Mouse (Mus musculus) heart, embryonic 12.5 days (tissue): Measurements from ENCODE around the gene Asic1. TPM values are rescaled to one million over a fixed set of nuclear protein-coding genes. Genes with fewer than 3 reads are reported as not detected.
A peak's percentile ranks its signal among the peaks of the same experiment; 100 is the strongest.
"Not testable (repeated sequence)": the region's sequence is repeated elsewhere in the genome, so short reads cannot be mapped to it uniquely, and the experiment has no call there.

Experiments used
- ATAC-seq: fragments of 200-750 bp; cut with Nextera tagmentation; 2 replicates; pipeline ENCODE4 v1.8.0; 2017; ENCODE audit warnings: moderate TSS enrichment, moderate library complexity; ENCODE audit not compliant: insufficient number of reproducible peaks, low FRiP score
- H3K27ac ChIP-seq: fragments of 300-500 bp; sonication (generic); 2 replicates; pipeline ENCODE4 v1.5.1; 2016; ENCODE audit warnings: mild to moderate bottlenecking, moderate library complexity; ENCODE audit not compliant: poor library complexity, severe bottlenecking
- H3K27me3 ChIP-seq: fragments of 300-500 bp; sonication (generic); replicated peaks from 2 replicates; pipeline ENCODE4 v1.6.1; 2016; ENCODE audit warnings: mild to moderate bottlenecking, moderate library complexity
- H3K36me3 ChIP-seq: fragments of 300-500 bp; sonication (generic); 2 replicates; pipeline ENCODE4 v1.6.1; 2016; ENCODE audit warnings: mild to moderate bottlenecking, moderate library complexity
- H3K4me1 ChIP-seq: fragments of 300-500 bp; sonication (generic); replicated peaks from 2 replicates; pipeline ENCODE4 v1.6.1; 2016; ENCODE audit warnings: mild to moderate bottlenecking
- H3K4me2 ChIP-seq: fragments of 300-500 bp; sonication (generic); 2 replicates; pipeline ENCODE4 v1.6.1; 2016; ENCODE audit warnings: mild to moderate bottlenecking, moderate library complexity
- H3K4me3 ChIP-seq: fragments of 300-500 bp; sonication (generic); 2 replicates; pipeline ENCODE4 v1.5.1; 2016; ENCODE audit warnings: mild to moderate bottlenecking
- H3K9ac ChIP-seq: fragments of 300-500 bp; sonication (generic); 2 replicates; pipeline ENCODE4 v1.6.1; 2016; ENCODE audit warnings: mild to moderate bottlenecking, moderate library complexity
- H3K9me3 ChIP-seq: fragments of 300-500 bp; sonication (generic); replicated peaks from 2 replicates; pipeline ENCODE4 v1.6.1; 2016; ENCODE audit warnings: mild to moderate bottlenecking, moderate library complexity
- WGBS: fragments of 180-500 bp; shearing (Covaris S2); methylation state at CpG from one replicate; pipeline ENCODE4 v1.1.7; 2016; 5-methylcytosine and 5-hydroxymethylcytosine counted together
- polyA plus RNA-seq: library from polyadenylated mRNA; unstranded; fragments of >200 nt; fragmentation: Nextera tagmentation; extraction: Ambion mirVana; gene quantifications from 2 replicates; pipeline ENCODE4 v1.2.1, GENCODE M21; 2016

Gene Asic1
- polyA plus RNA-seq, 1 experiment from 2014 or later: 2.6 TPM

DNA sequence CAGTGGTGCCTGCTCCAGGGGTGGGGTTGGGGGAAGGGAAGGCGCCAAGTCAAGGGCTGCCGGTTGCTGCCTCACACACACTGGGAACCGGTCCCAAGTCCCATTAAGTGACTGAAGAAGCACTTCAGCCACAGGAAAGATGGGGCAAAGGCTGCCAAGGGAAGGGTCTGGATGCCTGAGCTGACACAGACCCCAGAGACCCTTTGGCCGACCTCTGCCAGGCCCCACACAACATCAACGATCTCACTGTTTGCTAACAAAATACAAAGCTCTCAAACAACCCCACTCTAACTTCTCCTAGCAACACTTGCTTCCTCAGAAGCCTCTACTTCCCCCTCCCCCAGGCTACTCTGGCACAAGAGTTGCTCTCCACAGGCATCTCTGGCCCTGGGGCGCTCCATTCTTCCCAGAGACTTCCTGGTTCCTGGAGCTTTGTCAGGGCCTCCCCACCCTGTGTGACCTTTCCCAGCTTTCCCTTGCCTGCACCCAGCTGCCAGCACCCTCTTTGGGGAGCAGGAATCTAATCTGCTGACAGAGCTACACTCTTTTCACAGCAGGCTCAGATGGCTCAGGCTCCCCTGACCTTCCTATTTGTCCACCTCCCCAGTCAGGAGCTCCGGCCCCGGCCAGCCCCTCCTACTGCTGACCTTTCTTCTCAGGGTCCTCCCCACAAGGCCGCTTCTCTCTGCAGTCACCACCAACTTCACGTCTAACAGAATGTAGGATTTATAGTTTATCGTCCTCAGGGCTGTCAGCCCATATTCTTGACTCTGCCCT is 53.5 kb downstream of the Asic1 start:
- Histone ChIP-seq H3K4me3 (peak overlapping the region; percentile 98), H3K4me2 (peak overlapping the region; percentile 69), H3K9ac (peak overlapping the region; percentile 70), H3K27me3 (no peaks in the 10 kb centered on the region), H3K27ac (peak overlapping the region; percentile 94), H3K4me1 (peaks cover 35% of the 10 kb centered on the region), H3K9me3 (no peaks in the 10 kb centered on the region), H3K36me3 (peaks cover 35% of the 10 kb centered on the region)
- WGBS: 13% methylated on average over 11 of the region's 11 CpGs
- no peak for ATAC-seq

DNA sequence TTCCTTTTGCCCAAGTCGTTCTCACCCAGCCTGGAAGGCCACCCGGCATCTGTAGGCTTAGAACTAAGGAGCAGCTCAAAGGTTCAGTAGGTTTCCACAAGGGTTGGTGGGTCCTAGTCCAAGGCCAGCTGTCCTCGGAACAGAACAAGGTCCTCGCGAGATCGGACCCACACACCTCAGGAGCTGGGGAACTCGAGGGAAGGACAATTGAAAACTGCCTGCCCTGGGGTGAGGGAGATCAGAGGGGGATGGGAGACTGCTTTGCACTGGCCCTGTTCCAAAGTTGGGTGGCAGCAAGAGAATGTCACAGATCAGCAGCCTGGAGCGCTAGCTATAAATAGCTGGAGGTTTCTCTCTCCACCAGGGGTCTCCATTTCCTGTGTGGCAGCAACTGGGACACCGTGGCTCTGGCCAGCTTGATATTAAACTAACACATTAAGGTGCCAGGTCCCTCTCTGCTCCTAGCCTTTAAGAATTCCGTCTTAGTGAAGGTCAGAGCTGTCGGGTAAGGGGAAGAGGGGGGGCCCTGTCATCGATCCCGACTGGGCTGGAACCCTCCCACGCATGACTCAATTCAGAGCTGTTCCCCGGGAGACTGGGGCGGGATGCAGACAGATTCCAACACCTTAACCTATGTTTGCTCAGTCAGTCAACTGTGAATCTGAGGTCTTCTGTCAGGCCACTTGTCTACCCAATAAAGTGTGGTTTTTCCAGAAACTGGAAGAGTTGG is 54.3 kb downstream of the Asic1 start:
- H3K9ac ChIP-seq: peak overlapping the region; percentile 70
- no peaks in the 10 kb centered on the region for H3K27me3 ChIP-seq
- peak; percentile 19 for ATAC-seq
- H3K4me2 ChIP-seq: peak overlapping the region; percentile 69
- peaks cover 35% of the 10 kb centered on the region for H3K4me1 ChIP-seq
- peaks cover 38% of the 10 kb centered on the region for H3K36me3 ChIP-seq
- peak overlapping the region; percentile 94 for H3K27ac ChIP-seq
- H3K9me3 ChIP-seq: no peaks in the 10 kb centered on the region; the same call in 1 of the 2 replicates
- 8% methylated on average over 16 of the region's 16 CpGs for WGBS
- H3K4me3 ChIP-seq: peak overlapping the region; percentile 98

DNA sequence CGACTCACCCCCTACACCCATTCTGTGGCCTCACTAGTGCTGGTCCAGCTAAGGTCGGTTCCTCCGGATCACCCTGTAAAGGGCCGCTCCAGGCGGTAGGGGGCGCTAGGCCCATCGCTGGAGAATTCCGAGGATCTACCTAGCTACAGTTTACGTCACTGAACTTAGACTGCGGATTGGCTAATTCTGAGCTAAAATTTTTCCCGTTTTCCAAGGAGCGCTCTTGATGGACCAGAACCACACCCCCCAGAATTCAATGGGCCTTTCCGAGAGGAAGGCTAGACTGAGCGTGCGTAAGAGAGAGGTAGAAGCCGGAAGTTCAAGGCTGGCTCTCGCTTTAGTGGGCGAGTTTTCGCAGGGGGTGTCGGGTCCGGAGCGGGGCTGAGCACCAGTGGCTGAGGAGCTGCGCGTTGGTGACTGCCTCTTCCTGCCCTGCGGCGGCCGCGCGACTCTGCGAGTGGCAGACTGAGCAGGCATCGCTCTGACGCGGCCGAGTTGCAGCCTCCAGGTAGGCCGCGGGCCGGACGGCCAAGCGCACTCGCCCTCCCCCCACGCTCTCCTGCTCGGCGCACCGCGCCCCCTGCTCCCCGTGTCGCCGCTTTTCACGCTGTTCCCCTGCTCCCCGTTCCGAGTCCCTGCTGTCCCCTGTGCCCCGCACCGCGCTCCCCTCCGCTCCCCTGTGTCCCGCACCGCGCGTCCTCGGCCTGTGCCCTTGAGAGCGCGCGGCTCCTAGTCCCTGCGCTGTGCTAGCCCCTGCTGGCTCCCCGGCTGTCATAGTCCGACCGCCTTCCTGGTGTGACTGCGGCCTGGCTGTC is 55.4 kb downstream of the Asic1 start, which contains the start of gene Cox14:
TSS of gene Cox14 (plus strand) at position 278 of the 815 bp plus-strand sequence.
- Histone ChIP-seq H3K27me3 (no peaks in the 10 kb centered on the region), H3K4me2 (peak within 1 kb of the TSS; percentile 69), H3K4me3 (peak within 1 kb of the TSS; percentile 98), H3K4me1 (peaks cover 35% of the 10 kb centered on the region), H3K27ac (peak within 1 kb of the TSS; percentile 97), H3K9me3 (no peaks in the 10 kb centered on the region; the same call in 1 of the 2 replicates), H3K9ac (peak within 1 kb of the TSS; percentile 98), H3K36me3 (peaks cover 35% of the 10 kb centered on the region)
- peak; percentile 93 for ATAC-seq
- WGBS: under 1% methylated on average over 66 of the region's 68 CpGs

DNA sequence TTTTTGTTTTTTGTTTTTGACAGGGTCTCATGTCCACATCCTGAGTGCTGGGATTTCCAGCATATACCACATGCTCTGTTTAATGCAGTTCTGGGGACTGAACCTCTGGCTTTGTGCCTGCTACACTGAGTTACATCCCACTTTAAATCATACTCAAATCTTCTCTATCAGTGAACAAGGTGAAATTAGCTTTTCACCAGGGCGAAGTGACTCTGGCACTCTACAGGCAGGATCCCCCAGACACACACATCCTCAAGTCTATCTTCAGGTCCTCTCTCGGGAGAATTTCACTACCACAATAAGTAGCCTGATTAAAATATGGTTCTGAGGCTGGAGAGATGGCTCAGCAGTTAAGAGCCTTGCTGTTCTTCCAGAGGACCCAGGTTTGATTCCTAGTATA is 56.4 kb downstream of the Asic1 start:
- Histone ChIP-seq H3K27ac (peak overlapping the region; percentile 97; the same call in 1 of the 2 replicates), H3K4me1 (peaks cover 35% of the 10 kb centered on the region), H3K9me3 (no peaks in the 10 kb centered on the region; the same call in 1 of the 2 replicates), H3K27me3 (no peaks in the 10 kb centered on the region), H3K36me3 (peaks cover 38% of the 10 kb centered on the region), H3K4me3 (peak overlapping the region; percentile 98), H3K4me2 (peak overlapping the region; percentile 69), H3K9ac (peak overlapping the region; percentile 98)
- 70% methylated on average over 2 of the region's 2 CpGs for WGBS
- no peak for ATAC-seq

DNA sequence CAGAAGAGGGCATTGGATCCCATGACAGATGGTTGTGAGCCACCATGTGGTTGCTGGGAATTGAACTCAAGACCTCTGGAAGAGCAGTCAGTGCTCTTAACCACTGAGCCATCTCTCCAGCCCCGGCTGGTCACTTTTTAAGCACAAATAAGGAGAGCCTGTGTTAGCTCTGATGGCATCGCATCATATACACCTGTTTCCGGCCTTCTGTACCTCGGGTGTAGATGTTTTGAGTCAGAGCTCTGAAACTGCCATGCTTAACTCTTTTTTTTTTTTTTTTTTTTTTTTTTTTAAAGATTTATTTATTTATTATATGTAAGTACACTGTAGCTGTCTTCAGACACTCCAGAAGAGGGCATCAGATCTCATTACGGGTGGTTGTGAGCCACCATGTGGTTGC is 56.9 kb downstream of the Asic1 start:
- not testable (repeated sequence) for H3K4me2 ChIP-seq, H3K4me3 ChIP-seq, H3K9ac ChIP-seq, H3K9me3 ChIP-seq, H3K27ac ChIP-seq, H3K27me3 ChIP-seq, ATAC-seq
- Histone ChIP-seq H3K4me1 (peaks cover 33% of the 10 kb centered on the region), H3K36me3 (peaks cover 38% of the 10 kb centered on the region)
- WGBS: 92% methylated on average over 4 of the region's 5 CpGs

DNA sequence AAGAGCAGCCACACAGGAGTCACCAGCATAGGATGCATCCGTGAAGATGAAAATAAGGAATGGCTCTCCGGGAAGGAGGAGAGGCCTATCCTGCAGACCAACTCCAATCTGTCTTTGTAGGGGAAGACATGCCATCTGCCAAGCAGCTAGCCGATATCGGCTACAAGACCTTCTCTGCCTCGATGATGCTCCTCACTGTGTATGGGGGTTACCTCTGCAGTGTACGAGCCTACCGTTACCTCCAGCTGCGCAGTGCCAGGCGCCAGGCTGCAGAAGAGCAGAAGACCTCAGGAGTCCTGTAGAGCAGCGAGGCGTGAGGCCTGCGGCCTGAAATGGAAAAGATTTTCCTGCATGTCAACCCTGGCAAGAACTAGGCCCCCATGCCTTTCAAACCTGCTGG is 57.4 kb downstream of the Asic1 start:
- H3K4me1 ChIP-seq: peaks cover 29% of the 10 kb centered on the region
- H3K9ac ChIP-seq: no peak overlapping the region
- H3K36me3 ChIP-seq: peaks cover 40% of the 10 kb centered on the region
- no peaks in the 10 kb centered on the region; the same call in 1 of the 2 replicates for H3K9me3 ChIP-seq
- no peaks in the 10 kb centered on the region for H3K27me3 ChIP-seq
- 94% methylated on average over 12 of the region's 12 CpGs for WGBS
- H3K27ac ChIP-seq: no peak overlapping the region
- no peak overlapping the region for H3K4me3 ChIP-seq
- no peak overlapping the region for H3K4me2 ChIP-seq
- ATAC-seq: no peak

DNA sequence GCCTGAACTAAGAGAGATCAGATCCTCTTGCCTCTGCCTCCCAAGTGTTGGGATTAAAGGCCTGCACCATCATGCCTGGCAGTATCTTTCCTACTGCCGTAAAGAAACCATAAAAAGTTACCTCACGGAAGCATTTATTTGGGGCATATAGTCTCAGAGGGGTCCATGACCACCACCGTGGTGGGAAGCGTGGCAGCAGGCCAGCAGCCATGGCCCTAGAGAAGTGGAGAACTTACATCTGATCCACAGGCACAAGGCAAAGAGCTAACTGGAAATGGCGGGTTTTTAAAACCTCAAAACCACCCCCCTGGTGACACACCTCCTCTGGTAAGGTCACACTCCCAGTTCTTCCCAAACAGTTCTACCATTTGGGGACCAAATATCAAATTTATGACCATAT is 58.0 kb downstream of the Asic1 start:
- H3K27me3 ChIP-seq: no peaks in the 10 kb centered on the region
- no peak overlapping the region for H3K9ac ChIP-seq
- H3K36me3 ChIP-seq: peaks cover 44% of the 10 kb centered on the region
- 97% methylated on average over 5 of the region's 5 CpGs for WGBS
- no peak overlapping the region for H3K27ac ChIP-seq
- peaks cover 22% of the 10 kb centered on the region for H3K4me1 ChIP-seq
- no peak for ATAC-seq
- H3K4me2 ChIP-seq: no peak overlapping the region
- no peak overlapping the region for H3K4me3 ChIP-seq
- H3K9me3 ChIP-seq: no peaks in the 10 kb centered on the region; the same call in 1 of the 2 replicates

DNA sequence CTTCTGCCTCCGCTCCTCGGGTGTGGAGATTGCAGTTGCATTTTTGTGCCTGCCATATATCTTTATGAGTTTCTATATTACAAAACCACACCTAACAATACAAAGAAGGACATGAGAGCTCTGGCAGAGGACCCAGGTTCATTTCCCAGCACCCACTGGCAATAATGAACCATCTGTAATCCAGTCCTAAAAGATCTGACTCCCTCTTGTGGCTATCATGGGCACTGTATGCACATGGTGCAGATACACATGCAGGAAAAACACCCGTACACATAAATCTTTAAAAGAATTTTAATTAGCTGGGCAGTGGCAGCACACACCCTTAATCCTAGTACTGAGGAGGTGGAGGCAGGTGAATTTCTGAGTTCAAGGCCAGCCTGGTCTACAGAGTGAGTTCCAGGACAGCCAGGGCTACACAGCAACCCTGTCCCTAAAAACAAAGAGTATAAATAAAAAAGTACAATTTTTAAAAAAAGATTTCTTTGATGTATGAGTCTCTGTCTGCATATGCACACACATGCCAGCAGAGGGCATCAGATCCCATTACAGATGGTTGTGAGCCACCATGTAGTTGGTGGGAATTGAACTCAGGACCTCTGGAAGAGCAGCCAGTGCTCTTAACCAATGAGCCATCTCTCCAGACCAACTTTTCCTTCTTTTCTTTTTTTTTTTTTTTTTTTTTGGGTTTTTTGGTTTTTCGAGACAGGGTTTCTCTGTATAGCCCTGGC is 59.1 kb downstream of the Asic1 start:
- no peak for ATAC-seq
- Histone ChIP-seq H3K9me3 (no peaks in the 10 kb centered on the region; the same call in 1 of the 2 replicates), H3K4me3 (no peak overlapping the region), H3K4me1 (peaks cover 12% of the 10 kb centered on the region), H3K9ac (no peak overlapping the region), H3K27ac (no peak overlapping the region), H3K4me2 (no peak overlapping the region), H3K27me3 (no peaks in the 10 kb centered on the region), H3K36me3 (peaks cover 49% of the 10 kb centered on the region)
- 96% methylated on average over 4 of the region's 4 CpGs for WGBS

DNA sequence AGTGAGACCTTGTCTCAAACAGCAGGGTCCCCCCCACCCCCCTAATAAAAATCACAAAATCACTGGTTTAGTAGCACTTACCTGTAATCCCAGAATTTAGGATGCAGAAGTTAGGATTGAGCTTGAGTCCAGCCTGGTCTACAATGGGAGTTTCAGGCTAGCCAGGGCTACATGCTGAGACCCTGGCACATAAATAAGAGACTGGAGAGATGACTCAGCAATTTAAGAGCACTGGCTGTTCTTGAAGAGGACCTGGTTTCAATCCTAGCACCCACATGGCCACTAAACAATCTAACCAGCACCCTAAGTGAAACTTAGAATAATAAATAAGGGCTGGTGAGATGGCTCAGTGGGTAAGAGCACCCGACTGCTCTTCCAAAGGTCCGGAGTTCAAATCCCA is 61.0 kb downstream of the Asic1 start:
- Histone ChIP-seq H3K4me2 (no peak overlapping the region), H3K4me3 (no peak overlapping the region), H3K4me1 (peaks cover 7% of the 10 kb centered on the region), H3K9me3 (no peaks in the 10 kb centered on the region; the same call in 1 of the 2 replicates), H3K27ac (no peak overlapping the region), H3K36me3 (peaks cover 66% of the 10 kb centered on the region), H3K27me3 (no peaks in the 10 kb centered on the region), H3K9ac (no peak overlapping the region)
- WGBS: 91% methylated on average over 2 of the region's 2 CpGs
- no peak for ATAC-seq

DNA sequence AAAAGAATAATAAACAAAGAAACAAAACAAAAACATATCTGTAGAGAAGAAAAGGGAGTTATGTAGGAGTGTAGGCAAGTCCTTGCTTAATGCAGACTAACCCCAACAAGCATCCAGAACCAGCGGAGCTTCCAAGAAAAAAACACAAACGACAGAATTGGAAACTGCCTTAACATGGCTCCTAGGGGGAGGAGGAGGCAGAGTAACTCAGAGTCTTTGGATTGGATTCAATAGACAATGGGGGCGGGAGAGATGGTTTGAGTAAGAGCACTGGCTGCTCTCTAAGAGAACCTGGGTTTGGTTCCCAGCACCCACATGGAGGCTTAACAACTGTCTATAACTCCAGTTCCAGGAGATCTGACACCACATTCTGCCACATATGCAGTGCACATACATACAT is 61.5 kb downstream of the Asic1 start:
- no peak for ATAC-seq
- H3K4me1 ChIP-seq: peaks cover 2% of the 10 kb centered on the region
- H3K9me3 ChIP-seq: no peaks in the 10 kb centered on the region; the same call in 1 of the 2 replicates
- H3K4me2 ChIP-seq: no peak overlapping the region
- H3K4me3 ChIP-seq: no peak overlapping the region
- H3K36me3 ChIP-seq: peaks cover 71% of the 10 kb centered on the region
- no peaks in the 10 kb centered on the region for H3K27me3 ChIP-seq
- 91% methylated on average over 3 of the region's 3 CpGs for WGBS
- H3K27ac ChIP-seq: no peak overlapping the region
- no peak overlapping the region for H3K9ac ChIP-seq
